ENCODE assay signal across 19 mouse cellular contexts in genomic region chr2:165923715-165924114, GRCm38 (mm10). TPM values are rescaled to one million over a fixed set of nuclear protein-coding genes. Genes with fewer than 3 reads are reported as not detected.
DNase-seq lines count a peak whose midpoint lies in the region; ATAC-seq and TF ChIP-seq lines count a peak whose summit lies in the region.
"Had no signal": no experiment of that assay in that cellular context is flagged by ENCODE, and none has a peak within 500 bp of the region (broad histone marks: within the 10 kb centered on the region; RNA-seq: fewer than 3 reads in every experiment).

No protein-coding gene starts in this region.

- peak; percentile 46 for DNase-seq in thymus, adult 2 months
- DNase-seq in thymus, postnatal 4 days, result no peak
- peak; percentile 82 for DNase-seq in naive thymus-derived CD4-positive, alpha-beta T cell, adult 2 months (ENCODE audit: low read depth)
- DNase-seq in lung, postnatal 25 days (ENCODE audit: low spot score), result no peak
- DNase-seq: cerebellum, adult 9-11 months; gastrocnemius, postnatal 36 days; kidney, adult 2 months; kidney, postnatal 25 days; left cerebral cortex, postnatal 4 days had no signal

- H3K4me2 ChIP-seq in forebrain, embryonic 13.5 days, result no peak overlapping the region
- no peak overlapping the region for H3K4me2 ChIP-seq in kidney, embryonic 15.5 days
- H3K4me2 ChIP-seq: embryonic facial prominence, embryonic 12.5 days; forebrain, embryonic 15.5 days; midbrain, embryonic 13.5 days had no signal

- peak overlapping the region; percentile 71 for H3K27ac ChIP-seq in thymus, adult 2 months (ENCODE audit: control insufficient read depth, insufficient read depth, low read length)
- H3K27ac ChIP-seq in forebrain, embryonic 13.5 days, result no peak overlapping the region
- no peak overlapping the region for H3K27ac ChIP-seq in kidney, embryonic 15.5 days
- H3K27ac ChIP-seq: embryonic facial prominence, embryonic 12.5 days; forebrain, embryonic 15.5 days; hindbrain, embryonic 10.5 days; left cerebral cortex, adult 2 months; midbrain, embryonic 13.5 days had no signal

- TF ChIP-seq CTCF in thymus, adult 2 months (IDR thresholded peaks at IDR 0.05; ENCODE audit: borderline replicate concordance, control insufficient read depth, extremely low read depth, insufficient read depth, low read length, poor library complexity), result no peak

- H3K9ac ChIP-seq in forebrain, embryonic 13.5 days, result no peak overlapping the region
- H3K9ac ChIP-seq in kidney, embryonic 15.5 days, result no peak overlapping the region
- H3K9ac ChIP-seq: embryonic facial prominence, embryonic 12.5 days; forebrain, embryonic 15.5 days; midbrain, embryonic 13.5 days had no signal

- no peak for TF ChIP-seq POLR2A in thymus, adult 2 months (IDR thresholded peaks at IDR 0.05; ENCODE audit: control insufficient read depth, extremely low read depth, insufficient read depth, low read length, poor library complexity)

- H3K9me3 ChIP-seq in forebrain, embryonic 13.5 days (replicated peaks), result peaks cover 7% of the 10 kb centered on the region; the same call in 1 of the 2 replicates
- peaks cover 9% of the 10 kb centered on the region; the same call in 1 of the 2 replicates for H3K9me3 ChIP-seq in kidney, embryonic 15.5 days (replicated peaks)
- H3K9me3 ChIP-seq: embryonic facial prominence, embryonic 12.5 days; forebrain, embryonic 15.5 days; heart, embryonic 10.5 days; midbrain, embryonic 13.5 days had no signal

- H3K4me1 ChIP-seq in thymus, adult 2 months (replicated peaks; ENCODE audit: control insufficient read depth, insufficient read depth, low read length), result peaks cover 31% of the 10 kb centered on the region
- H3K4me1 ChIP-seq in forebrain, embryonic 13.5 days, result no peaks in the 10 kb centered on the region
- peaks cover 17% of the 10 kb centered on the region for H3K4me1 ChIP-seq in kidney, embryonic 15.5 days
- H3K4me1 ChIP-seq: forebrain, embryonic 15.5 days; midbrain, embryonic 13.5 days had no signal

- WGBS in thymus, adult 2 months, result 11% methylated on average over 8 of the region's 8 CpGs
- 90% methylated on average over 8 of the region's 8 CpGs for WGBS in forebrain, embryonic 13.5 days
- WGBS in kidney, embryonic 15.5 days, result 91% methylated on average over 8 of the region's 8 CpGs

- H3K36me3 ChIP-seq in thymus, adult 2 months (ENCODE audit: control insufficient read depth, insufficient read depth, low read length), result no peaks in the 10 kb centered on the region
- no peaks in the 10 kb centered on the region for H3K36me3 ChIP-seq in forebrain, embryonic 13.5 days (ENCODE audit: poor library complexity, severe bottlenecking)
- no peaks in the 10 kb centered on the region for H3K36me3 ChIP-seq in kidney, embryonic 15.5 days
- H3K36me3 ChIP-seq: embryonic facial prominence, embryonic 12.5 days; forebrain, embryonic 15.5 days; hindbrain, embryonic 10.5 days; midbrain, embryonic 13.5 days had no signal

- peak; percentile 20 for ATAC-seq in activated CD4-positive, CD25-positive, alpha-beta regulatory T cell, adult 4 months
- ATAC-seq in forebrain, embryonic 13.5 days, result no peak
- no peak for ATAC-seq in kidney, embryonic 15.5 days (replicated peaks; ENCODE audit: low FRiP score)
- ATAC-seq: forebrain, embryonic 15.5 days; midbrain, embryonic 13.5 days had no signal

- no peaks in the 10 kb centered on the region for H3K27me3 ChIP-seq in thymus, adult 2 months (ENCODE audit: control insufficient read depth, insufficient read depth, low read length)
- no peaks in the 10 kb centered on the region for H3K27me3 ChIP-seq in forebrain, embryonic 13.5 days
- no peaks in the 10 kb centered on the region for H3K27me3 ChIP-seq in kidney, embryonic 15.5 days
- H3K27me3 ChIP-seq: embryonic facial prominence, embryonic 12.5 days; forebrain, embryonic 15.5 days; midbrain, embryonic 13.5 days had no signal

- H3K4me3 ChIP-seq in thymus, adult 2 months (ENCODE audit: control insufficient read depth, insufficient read depth, low read length), result no peak overlapping the region
- H3K4me3 ChIP-seq in forebrain, embryonic 13.5 days, result no peak overlapping the region
- H3K4me3 ChIP-seq in kidney, embryonic 15.5 days (replicated peaks), result no peak overlapping the region
- H3K4me3 ChIP-seq: embryonic facial prominence, embryonic 12.5 days; erythroblast, embryonic 14.5 days; forebrain, embryonic 15.5 days; heart, embryonic 10.5 days; hindbrain, embryonic 10.5 days; left cerebral cortex, adult 2 months; midbrain, embryonic 13.5 days had no signal

RNA-seq across cellular contexts. Expression of gene Zmynd8, which starts 24.9 kb away (rescaled TPM):
- polyA plus RNA-seq in thymus, adult 2 months (2012; rRNA removed), result 30.3 and 30.9 TPM in 2 replicates
- 10 to 100 TPM; 41.1 to 48.5 TPM for polyA plus RNA-seq in activated CD4-positive, CD25-positive, alpha-beta regulatory T cell, adult 4 months (2017; shearing (Covaris generic))
- polyA plus RNA-seq in forebrain, embryonic 13.5 days (2015; fragmentation: Nextera tagmentation; extraction: Ambion mirVana), result 73.3 and 85.4 TPM in 2 replicates
- 67.1 and 68.3 TPM in 2 replicates for polyA plus RNA-seq in kidney, embryonic 15.5 days (2015; fragmentation: Nextera tagmentation; extraction: Ambion mirVana)

Comparison
In these comparisons a context has a peak if more than half of its experiments do, and no peak if none do; other contexts are left out.
1. DNase-seq: peak in thymus, adult 2 months (single experiment) and naive thymus-derived CD4-positive, alpha-beta T cell, adult 2 months (single experiment); none in thymus, postnatal 4 days (single experiment) and lung, postnatal 25 days (single experiment).